Mouse (Mus musculus): ENCODE results near the gene Frmd5.

GRCm38 (mm10) chr2:121723796-121724195 lies 83.1 kb downstream of the Frmd5 start:
- TF ChIP-seq CTCF (IDR thresholded peaks at IDR 0.05; ENCODE audit: borderline replicate concordance, insufficient read depth, low read length) (no peak), POLR2A (IDR thresholded peaks at IDR 0.05; ENCODE audit: low read depth, low read length) (no peak)
